Mouse (Mus musculus): ENCODE data around the gene Rpgrip1. TPM values are rescaled to one million over a fixed set of nuclear protein-coding genes. Genes with fewer than 3 reads are reported as not detected.

The Rpgrip1 gene
- polyA plus RNA-seq, 1 experiment from 2014 or later = 54.7 TPM

GRCm38 (mm10) chr14:52123918-52124317 is 13.4 kb downstream of the Rpgrip1 start:
- Histone ChIP-seq H3K4me2 (no peak overlapping the region), H3K4me1 (peaks cover 2% of the 10 kb centered on the region; the same call in 1 of the 2 replicates), H3K36me3 (replicated peaks) (no peaks in the 10 kb centered on the region), H3K9me3 (no peaks in the 10 kb centered on the region), H3K27me3 (peaks cover 3% of the 10 kb centered on the region; the same call in 1 of the 2 replicates), H3K9ac (no peak overlapping the region), H3K27ac (no peak overlapping the region), H3K4me3 (replicated peaks) (no peak overlapping the region)
- 23% methylated on average over 4 of the region's 4 CpGs for WGBS
- ATAC-seq (ENCODE audit: low FRiP score) = peak; percentile 27; the same call in 1 of the 2 replicates

- H3K9ac ChIP-seq = no peak overlapping the region
- no peaks in the 10 kb centered on the region for H3K36me3 ChIP-seq (replicated peaks)
- no peaks in the 10 kb centered on the region for H3K4me1 ChIP-seq
- H3K9me3 ChIP-seq = no peaks in the 10 kb centered on the region
- 89% methylated on average over 3 of the region's 3 CpGs for WGBS
- no peak overlapping the region for H3K4me2 ChIP-seq
- peaks cover 3% of the 10 kb centered on the region; the same call in 1 of the 2 replicates for H3K27me3 ChIP-seq
- no peak for ATAC-seq (ENCODE audit: low FRiP score)
- no peak overlapping the region for H3K4me3 ChIP-seq (replicated peaks)
- H3K27ac ChIP-seq = no peak overlapping the region
Measured at GRCm38 (mm10) chr14:52124636-52125035, 14.1 kb downstream of the Rpgrip1 start.

GRCm38 (mm10) chr14:52133584-52133983 is 23.1 kb downstream of the Rpgrip1 start:
- H3K4me2 ChIP-seq = no peak overlapping the region
- no peaks in the 10 kb centered on the region for H3K4me1 ChIP-seq
- H3K27ac ChIP-seq = no peak overlapping the region
- no peaks in the 10 kb centered on the region for H3K27me3 ChIP-seq
- WGBS = 88% methylated on average over 5 of the region's 5 CpGs
- no peak for ATAC-seq (ENCODE audit: low FRiP score)
- no peak overlapping the region for H3K4me3 ChIP-seq (replicated peaks)
- H3K9me3 ChIP-seq = no peaks in the 10 kb centered on the region
- no peaks in the 10 kb centered on the region for H3K36me3 ChIP-seq (replicated peaks)
- no peak overlapping the region for H3K9ac ChIP-seq

GRCm38 (mm10) chr14:52140577-52141444 is 30.3 kb downstream of the Rpgrip1 start:
- H3K4me3 ChIP-seq (replicated peaks) = no peak overlapping the region
- H3K4me1 ChIP-seq = no peaks in the 10 kb centered on the region
- no peak overlapping the region for H3K27ac ChIP-seq
- H3K27me3 ChIP-seq = 0 out of 2 replicates have a peak, but pooled peaks cover 6% of the 10 kb centered on the region
- H3K4me2 ChIP-seq = no peak overlapping the region
- no peaks in the 10 kb centered on the region for H3K9me3 ChIP-seq
- no peaks in the 10 kb centered on the region for H3K36me3 ChIP-seq (replicated peaks)
- ATAC-seq (ENCODE audit: low FRiP score) = no peak
- no peak overlapping the region for H3K9ac ChIP-seq
- 79% methylated on average over 19 of the region's 19 CpGs for WGBS

GRCm38 (mm10) chr14:52141445-52142127 is 31.1 kb downstream of the Rpgrip1 start:
- no peak overlapping the region for H3K4me3 ChIP-seq (replicated peaks)
- H3K4me2 ChIP-seq = no peak overlapping the region
- H3K9me3 ChIP-seq = no peaks in the 10 kb centered on the region
- no peak overlapping the region for H3K27ac ChIP-seq
- no peaks in the 10 kb centered on the region for H3K36me3 ChIP-seq (replicated peaks)
- 0 out of 2 replicates have a peak, but pooled peaks cover 6% of the 10 kb centered on the region for H3K27me3 ChIP-seq
- ATAC-seq (ENCODE audit: low FRiP score) = no peak
- H3K4me1 ChIP-seq = no peaks in the 10 kb centered on the region
- H3K9ac ChIP-seq = no peak overlapping the region
- WGBS = 80% methylated on average over 16 of the region's 16 CpGs

- 87% methylated on average over 4 of the region's 4 CpGs for WGBS
- Histone ChIP-seq H3K9ac (no peak overlapping the region), H3K4me2 (no peak overlapping the region), H3K27ac (no peak overlapping the region), H3K9me3 (no peaks in the 10 kb centered on the region), H3K36me3 (replicated peaks) (no peaks in the 10 kb centered on the region), H3K27me3 (peaks cover 7% of the 10 kb centered on the region; the same call in 1 of the 2 replicates), H3K4me1 (no peaks in the 10 kb centered on the region), H3K4me3 (replicated peaks) (no peak overlapping the region)
- ATAC-seq (ENCODE audit: low FRiP score) = no peak
Measured at GRCm38 (mm10) chr14:52144165-52144564, 33.7 kb downstream of the Rpgrip1 start.

GRCm38 (mm10) chr14:52146540-52146939 is 36.0 kb downstream of the Rpgrip1 start:
- Histone ChIP-seq H3K4me1 (no peaks in the 10 kb centered on the region), H3K4me3 (replicated peaks) (no peak overlapping the region), H3K9me3 (no peaks in the 10 kb centered on the region), H3K27me3 (peaks cover 15% of the 10 kb centered on the region; the same call in 1 of the 2 replicates), H3K36me3 (replicated peaks) (no peaks in the 10 kb centered on the region), H3K27ac (no peak overlapping the region), H3K4me2 (no peak overlapping the region), H3K9ac (no peak overlapping the region)
- WGBS = 64% methylated on average over 4 of the region's 4 CpGs
- no peak for ATAC-seq (ENCODE audit: low FRiP score)

- WGBS = 66% methylated on average over 4 of the region's 4 CpGs
- no peak for ATAC-seq (ENCODE audit: low FRiP score)
- H3K9ac ChIP-seq = no peak overlapping the region
- H3K27ac ChIP-seq = no peak overlapping the region
- H3K27me3 ChIP-seq = peaks cover 9% of the 10 kb centered on the region; the same call in 1 of the 2 replicates
- H3K36me3 ChIP-seq (replicated peaks) = no peaks in the 10 kb centered on the region
- H3K4me3 ChIP-seq (replicated peaks) = no peak overlapping the region
- H3K4me2 ChIP-seq = no peak overlapping the region
- H3K4me1 ChIP-seq = peaks cover 12% of the 10 kb centered on the region
- H3K9me3 ChIP-seq = no peaks in the 10 kb centered on the region
Measured at GRCm38 (mm10) chr14:52149888-52150287, 39.4 kb downstream of the Rpgrip1 start.

- Histone ChIP-seq H3K4me1 (peaks cover 12% of the 10 kb centered on the region), H3K4me2 (peak overlapping the region; percentile 15; the same call in 1 of the 2 replicates), H3K27ac (no peak overlapping the region), H3K9me3 (no peaks in the 10 kb centered on the region), H3K27me3 (peaks cover 9% of the 10 kb centered on the region; the same call in 1 of the 2 replicates), H3K4me3 (replicated peaks) (no peak overlapping the region), H3K9ac (no peak overlapping the region), H3K36me3 (replicated peaks) (no peaks in the 10 kb centered on the region)
- WGBS = 23% methylated on average over 7 of the region's 7 CpGs
- peak; percentile 65 for ATAC-seq (ENCODE audit: low FRiP score)
Measured at GRCm38 (mm10) chr14:52152179-52152578, 41.7 kb downstream of the Rpgrip1 start.

GRCm38 (mm10) chr14:52152613-52153012 is 42.1 kb downstream of the Rpgrip1 start:
- Histone ChIP-seq H3K9me3 (no peaks in the 10 kb centered on the region), H3K27ac (no peak overlapping the region), H3K27me3 (peaks cover 9% of the 10 kb centered on the region; the same call in 1 of the 2 replicates), H3K4me3 (replicated peaks) (no peak overlapping the region), H3K36me3 (replicated peaks) (no peaks in the 10 kb centered on the region), H3K9ac (no peak overlapping the region), H3K4me1 (peaks cover 12% of the 10 kb centered on the region), H3K4me2 (0 out of 2 replicates have a peak overlapping the region, but pooled peaks have one; percentile 15)
- WGBS = 28% methylated on average over 3 of the region's 3 CpGs
- peak; percentile 66; the same call in 1 of the 2 replicates for ATAC-seq (ENCODE audit: low FRiP score)

GRCm38 (mm10) chr14:52155008-52155407 is 44.5 kb downstream of the Rpgrip1 start:
- ATAC-seq (ENCODE audit: low FRiP score) = no peak
- H3K27me3 ChIP-seq = no peaks in the 10 kb centered on the region
- H3K4me3 ChIP-seq (replicated peaks) = no peak overlapping the region
- H3K4me1 ChIP-seq = peaks cover 12% of the 10 kb centered on the region
- H3K9me3 ChIP-seq = no peaks in the 10 kb centered on the region
- 86% methylated on average over 2 of the region's 2 CpGs for WGBS
- H3K9ac ChIP-seq = no peak overlapping the region
- H3K4me2 ChIP-seq = no peak overlapping the region
- peaks cover 21% of the 10 kb centered on the region for H3K36me3 ChIP-seq (replicated peaks)
- H3K27ac ChIP-seq = no peak overlapping the region

GRCm38 (mm10) chr14:52160911-52161310 is 50.4 kb downstream of the Rpgrip1 start:
- ATAC-seq (ENCODE audit: low FRiP score) = no peak

More at GRCm38 (mm10) chr14:52160911-52161310, 50.4 kb downstream of the Rpgrip1 start:
- Histone ChIP-seq H3K27me3 (no peaks in the 10 kb centered on the region), H3K9me3 (no peaks in the 10 kb centered on the region), H3K36me3 (replicated peaks) (peaks cover 74% of the 10 kb centered on the region), H3K4me1 (no peaks in the 10 kb centered on the region), H3K4me3 (replicated peaks) (no peak overlapping the region), H3K4me2 (no peak overlapping the region), H3K9ac (no peak overlapping the region), H3K27ac (no peak overlapping the region)
- 90% methylated on average over 6 of the region's 6 CpGs for WGBS

Measured in forebrain, embryonic 12.5 days (tissue).